Mouse (Mus musculus) urinary bladder, postnatal 4 days (tissue): ENCODE measurements around the gene Dlgap1.

Source experiments
- DNase-seq, 2 experiments: peaks; one replicate each; pipeline ENCODE4 v3.0.0; 2021 to 2022; ENCODE audit warnings: low spot score in 2 of 2

Dlgap1 gene

DNA sequence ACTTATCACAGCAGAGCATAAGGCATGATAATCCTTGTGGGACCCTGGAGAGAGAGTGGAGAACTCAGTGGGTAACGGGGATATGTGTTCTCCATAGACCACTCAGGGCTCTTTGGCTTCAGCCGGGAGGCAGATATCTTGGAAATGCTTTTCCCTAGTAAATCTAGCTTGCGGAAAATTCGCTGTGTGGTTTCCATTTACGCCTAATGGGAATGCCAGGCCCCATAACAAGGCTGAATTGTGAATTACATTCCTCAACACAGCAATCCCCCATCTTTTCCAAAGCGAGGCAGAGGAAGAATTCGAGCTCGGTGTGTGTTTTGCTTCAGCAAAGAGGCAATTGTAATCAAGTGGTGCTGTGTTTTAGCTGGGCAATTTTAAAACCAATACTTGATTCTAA, 372.4 kb downstream of the Dlgap1 start:
- no peak for DNase-seq

DNA sequence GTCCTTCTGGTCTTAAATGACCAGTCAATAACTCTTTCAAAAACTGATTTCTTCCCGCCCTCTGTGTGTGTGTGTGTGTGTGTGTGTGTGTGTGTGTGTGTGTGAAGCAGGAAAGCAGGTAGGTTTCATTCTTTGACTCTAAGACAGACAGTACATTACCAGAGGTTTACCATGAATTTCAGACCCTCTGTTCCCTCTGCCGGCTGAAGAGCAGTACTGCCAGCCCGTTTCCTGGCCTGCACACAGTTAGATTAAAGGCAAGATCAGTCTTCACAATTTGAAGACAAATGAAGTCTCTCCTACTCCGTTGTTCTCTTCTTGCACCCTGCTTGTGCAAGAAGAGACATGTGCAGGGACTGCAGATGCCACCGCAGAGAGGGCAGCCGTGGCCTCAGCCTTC, 373.0 kb downstream of the Dlgap1 start:
- no peak for DNase-seq

DNA sequence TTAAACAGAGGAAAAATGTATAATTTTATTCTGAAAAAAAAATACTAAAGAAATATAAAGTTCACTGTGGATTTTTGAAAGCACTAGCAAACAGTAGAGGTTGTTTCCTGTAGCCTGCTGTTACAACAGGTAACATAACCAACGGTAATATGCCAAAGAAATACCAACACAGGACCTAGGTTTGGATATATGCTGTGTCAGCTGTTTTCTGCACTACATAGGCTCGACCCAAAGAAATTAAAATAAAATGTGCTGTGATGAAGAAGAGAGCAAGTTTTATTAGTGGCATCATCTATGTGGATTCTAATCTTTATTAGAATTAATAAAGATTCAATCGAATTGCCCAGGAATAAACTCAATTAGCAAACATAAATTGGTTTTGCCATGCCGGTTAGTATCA, 378.5 kb downstream of the Dlgap1 start:
- DNase-seq, result no peak

DNA sequence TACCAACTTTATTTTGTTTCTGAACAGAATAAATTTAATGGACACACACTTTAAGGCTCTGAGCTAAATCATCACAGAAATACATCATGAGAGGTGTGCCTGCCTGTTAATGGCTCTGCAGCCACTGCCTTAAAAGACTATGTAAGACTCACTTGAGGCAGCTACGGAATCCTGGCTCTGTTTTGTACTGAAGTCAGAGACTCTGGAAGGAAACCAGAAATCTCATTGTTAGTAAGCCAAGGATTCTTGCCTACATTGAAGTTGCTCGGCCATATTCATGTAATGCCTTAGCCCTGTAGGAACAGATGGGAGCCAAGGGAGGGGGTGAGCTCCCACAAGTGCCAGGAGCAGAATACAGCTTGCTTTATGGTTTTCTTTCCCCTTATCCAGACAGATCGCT, 394.7 kb downstream of the Dlgap1 start:
- DNase-seq, result no peak

DNA sequence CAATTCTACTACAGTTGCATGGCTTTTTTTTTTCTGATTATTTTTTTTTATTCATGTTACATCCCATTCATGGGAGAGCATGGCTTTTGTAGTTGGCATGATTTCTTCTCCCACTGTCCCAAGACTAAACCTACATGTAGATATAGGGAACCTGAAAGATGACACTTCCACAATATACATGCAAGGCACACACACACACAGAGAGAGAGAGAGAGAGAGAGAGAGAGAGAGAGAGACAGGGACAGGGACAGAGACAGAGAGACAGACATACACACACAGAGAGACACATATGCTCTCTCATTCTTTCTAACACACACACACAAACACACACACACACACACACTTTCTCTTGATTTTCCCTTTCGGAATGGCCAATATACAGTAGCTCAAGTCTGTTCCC, 395.1 kb downstream of the Dlgap1 start:
- DNase-seq, result no peak

DNA sequence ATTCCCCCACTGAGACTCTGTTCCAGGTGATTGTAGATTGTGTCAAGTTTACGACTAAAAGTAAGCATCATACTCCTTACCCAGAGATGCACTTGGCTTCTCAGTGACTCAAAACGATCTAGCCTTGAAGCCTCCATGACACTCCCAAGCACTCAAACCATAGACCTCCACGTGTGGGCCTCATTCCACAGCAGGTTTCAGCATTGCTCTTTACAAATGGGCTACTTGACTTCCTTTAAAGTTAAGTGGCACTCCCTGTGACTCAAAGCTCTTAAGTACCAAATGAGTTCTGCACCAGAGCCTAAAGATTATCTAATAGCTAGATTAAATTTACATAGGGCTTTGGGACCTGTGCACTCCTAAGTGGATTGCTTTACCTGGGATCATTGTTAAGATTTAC, 400.3 kb downstream of the Dlgap1 start:
- DNase-seq, result no peak

DNA sequence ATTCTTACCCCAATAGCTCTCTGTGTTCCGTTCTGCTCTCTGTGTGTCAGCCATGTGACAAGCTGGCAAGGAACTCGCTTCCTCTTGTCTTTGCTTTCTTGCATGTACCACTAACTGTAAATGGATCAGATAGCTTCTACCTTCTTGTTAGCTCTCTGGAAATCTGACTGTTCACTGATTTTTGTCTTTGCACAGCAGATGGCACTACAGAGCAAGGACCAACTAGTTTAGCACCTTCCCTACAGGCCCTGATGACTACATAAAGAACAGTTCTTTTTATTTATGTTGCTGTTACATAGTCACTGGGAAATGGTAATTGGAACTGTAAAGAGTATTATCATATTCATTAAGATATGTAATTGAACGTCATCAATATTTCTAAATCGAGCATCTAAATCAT, 408.1 kb downstream of the Dlgap1 start:
- DNase-seq, result no peak

DNA sequence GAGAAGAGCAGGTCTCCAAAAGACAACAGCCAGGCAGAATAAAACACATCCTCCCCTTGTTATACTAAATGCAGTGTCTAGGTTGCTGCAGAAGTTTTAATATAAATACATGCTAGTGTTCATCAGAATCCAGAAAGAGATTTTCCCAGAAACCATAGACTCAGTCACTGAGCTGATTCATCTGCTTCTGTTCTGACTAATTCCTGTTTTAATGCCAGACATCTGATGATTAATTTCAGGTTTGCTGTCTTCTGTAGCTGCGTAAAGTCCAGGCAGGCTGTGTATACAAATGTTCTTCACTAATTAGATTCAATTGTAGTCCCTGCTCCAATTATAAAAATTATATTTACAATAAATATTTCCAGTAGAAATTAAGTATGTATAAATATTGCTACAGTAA, 419.6 kb downstream of the Dlgap1 start:
- no peak for DNase-seq

DNA sequence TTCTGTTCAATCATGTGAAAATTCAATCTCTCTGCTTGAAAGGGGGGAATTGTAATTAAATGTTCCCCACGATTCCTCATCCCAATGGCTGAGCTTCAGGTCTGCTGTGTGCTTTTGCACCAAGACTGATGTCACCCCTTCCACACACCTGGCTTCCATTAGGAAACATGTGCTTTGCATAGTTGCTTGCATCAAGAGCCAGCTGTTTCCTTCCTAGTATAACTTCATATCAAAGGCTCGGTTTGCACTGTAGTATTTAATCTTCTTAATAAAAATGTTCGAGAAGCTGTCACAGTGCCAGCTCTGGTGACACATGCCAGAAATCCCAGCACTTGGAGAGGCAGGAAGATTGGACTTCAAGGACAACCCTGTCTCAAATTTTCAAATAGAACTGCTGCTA, 428.3 kb downstream of the Dlgap1 start:
- DNase-seq, result peak in 1 of 2 experiments; percentile 21

DNA sequence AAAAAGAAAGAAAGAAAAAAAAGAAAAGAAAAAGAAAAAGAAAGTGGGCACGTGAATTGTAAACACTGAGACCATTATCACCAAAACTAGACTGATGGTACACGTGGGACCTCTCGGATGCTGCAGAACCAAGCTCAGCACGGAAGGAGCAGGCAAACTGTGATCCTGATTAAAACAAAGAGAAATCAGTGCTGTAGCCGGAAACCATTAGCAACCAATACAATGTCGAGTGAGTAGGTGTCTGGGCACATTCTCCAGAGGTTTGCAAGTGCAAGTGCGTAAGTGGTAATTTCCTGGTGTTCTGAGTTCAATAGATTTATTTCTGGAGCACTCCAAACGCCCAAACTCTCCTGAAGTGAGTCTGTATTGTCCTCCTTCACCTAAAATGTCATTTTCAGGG, 428.8 kb downstream of the Dlgap1 start:
- DNase-seq, result no peak

DNA sequence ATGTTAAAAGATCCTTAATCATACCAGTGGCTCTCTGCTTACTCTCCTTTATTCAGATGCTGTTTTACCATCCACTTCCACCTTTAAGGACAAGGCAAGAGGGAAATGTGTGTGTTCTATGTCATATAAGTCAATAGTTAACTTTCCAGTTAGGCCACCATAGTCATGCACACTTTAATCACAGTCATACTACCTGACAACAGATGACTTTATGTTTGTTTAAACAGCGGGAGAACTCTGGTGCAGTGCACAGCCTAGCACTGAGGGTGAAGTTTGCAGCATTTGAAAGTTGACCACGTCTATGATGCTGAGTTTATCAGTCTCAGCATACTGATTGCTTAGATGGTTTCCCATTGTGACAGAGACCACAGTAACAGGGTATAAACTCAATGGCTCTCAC, 433.0 kb downstream of the Dlgap1 start:
- DNase-seq, result no peak

DNA sequence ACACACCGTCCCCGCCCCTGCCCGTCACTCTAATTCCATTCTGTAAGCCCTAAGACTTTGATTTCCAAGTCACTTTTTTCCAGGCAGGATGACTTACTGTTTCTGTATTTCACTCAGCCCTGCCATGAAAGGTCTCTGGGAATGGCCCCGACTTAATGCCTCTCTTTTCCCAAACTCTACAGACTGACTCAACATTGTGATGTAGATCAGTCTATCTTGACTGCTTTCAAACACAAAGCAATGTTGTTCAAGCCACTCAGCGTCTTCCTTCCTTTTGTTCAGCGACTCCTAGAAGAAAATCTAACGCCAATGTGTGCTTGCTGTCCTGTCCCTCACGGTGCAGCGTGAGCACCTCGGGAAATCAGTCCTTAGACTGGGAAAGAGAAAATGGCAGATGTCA, 434.9 kb downstream of the Dlgap1 start:
- DNase-seq, result no peak

DNA sequence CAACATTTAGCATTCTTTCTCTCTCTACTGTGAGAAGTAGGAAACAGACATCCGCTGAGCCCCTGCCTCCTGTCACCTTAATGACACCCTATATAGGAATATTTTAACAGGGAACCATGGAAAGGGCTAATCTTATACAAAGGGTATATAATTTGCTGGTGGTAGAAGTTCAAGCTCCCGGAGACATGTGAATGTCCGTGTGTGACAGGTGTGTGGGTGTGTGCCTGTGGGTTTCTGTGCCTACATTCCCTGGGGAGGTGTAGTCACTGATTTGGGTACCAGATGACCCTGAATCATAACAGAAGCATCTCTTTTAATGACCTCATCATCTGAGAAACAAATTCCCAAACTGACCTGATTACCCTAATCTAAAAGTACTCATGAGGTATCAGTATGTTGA, 445.3 kb downstream of the Dlgap1 start:
- DNase-seq, result no peak

DNA sequence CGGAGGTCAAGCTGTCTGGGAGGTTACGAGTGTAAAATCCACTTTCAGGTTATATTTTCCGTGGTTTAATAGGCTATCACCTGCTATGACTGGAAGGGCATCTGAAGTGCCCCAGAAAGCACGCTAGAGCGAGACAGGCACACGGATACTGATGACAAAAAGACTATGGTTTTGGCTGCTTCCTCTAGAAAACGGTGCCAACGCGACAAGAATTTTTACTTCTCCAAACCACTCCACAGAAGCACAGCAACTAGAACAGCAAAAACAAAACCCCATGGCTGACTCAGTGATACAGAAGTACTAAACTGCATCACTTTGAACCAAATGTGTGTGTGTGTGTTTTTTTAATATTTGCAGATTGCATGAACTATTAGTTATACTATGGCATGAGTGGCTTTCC, 459.0 kb downstream of the Dlgap1 start:
- no peak for DNase-seq

DNA sequence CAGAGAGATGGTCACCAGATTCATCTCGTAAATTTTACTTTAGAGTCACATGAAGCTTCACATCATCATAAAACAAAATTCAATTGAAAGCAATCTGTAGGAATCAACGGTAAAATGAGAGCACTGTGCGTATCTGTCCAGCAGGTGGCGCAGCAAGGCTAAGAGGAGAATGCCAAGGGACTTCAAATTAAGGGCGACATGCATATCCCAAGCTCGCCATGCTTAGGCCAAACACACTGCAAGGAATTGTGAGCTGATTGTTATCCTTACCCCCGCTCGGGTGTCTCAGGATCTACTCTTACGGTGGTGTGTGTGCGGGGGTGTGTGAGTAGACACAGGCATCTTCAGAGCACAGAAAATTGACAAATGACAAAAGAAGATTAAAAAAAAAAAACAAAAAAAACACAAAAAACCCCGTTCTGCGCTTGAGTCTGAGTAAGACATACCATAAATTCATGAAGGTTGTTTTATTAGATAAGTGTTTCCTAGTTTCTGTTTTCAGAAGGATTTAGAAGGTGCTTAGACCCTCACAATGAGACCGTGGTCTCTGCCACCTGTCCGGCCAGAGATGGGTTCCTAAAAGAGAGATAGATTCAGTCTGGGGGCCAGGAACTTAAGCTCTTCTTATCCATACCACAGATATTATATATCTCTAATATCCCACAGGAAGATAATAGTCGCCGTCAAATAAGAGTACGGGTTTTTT, 461.0 kb downstream of the Dlgap1 start:
- DNase-seq, result peak; percentile 29 to 78

DNA sequence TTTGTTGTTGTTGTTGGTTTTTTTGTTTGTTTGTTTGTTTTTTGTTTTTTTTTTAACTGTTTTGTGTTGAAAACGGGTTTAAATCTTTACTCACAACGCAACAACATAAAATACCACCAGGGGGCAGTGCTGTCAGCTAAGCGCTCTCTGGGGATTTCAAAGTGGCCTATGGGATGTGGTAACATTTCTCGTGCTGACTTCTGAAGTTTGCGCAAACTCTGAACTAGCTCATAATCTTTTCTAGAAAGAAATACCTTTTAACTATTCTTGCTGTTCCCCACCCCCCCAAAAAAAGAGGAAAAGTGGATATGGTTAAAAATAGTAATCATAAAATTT, 461.5 kb downstream of the Dlgap1 start:
- DNase-seq, result no peak

DNA sequence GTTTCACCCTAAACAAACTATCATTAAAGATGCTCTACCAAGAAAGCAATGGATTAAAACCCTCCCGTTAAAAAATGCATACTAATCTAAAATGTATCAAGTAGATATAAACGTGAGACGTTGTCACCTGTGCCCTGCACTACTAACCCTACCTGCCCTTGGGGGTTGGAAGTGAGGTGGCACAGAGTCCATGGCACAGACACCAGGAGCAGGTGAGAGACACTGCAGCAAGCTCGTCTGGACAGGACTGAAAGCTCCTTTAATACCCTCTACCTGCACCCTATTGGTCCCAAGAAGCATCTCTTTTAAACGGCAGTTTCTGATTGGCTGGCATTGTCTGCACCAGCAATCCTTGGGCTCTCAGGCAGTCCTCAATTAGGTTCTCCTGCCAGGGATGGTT, 464.0 kb downstream of the Dlgap1 start:
- DNase-seq, result no peak

DNA sequence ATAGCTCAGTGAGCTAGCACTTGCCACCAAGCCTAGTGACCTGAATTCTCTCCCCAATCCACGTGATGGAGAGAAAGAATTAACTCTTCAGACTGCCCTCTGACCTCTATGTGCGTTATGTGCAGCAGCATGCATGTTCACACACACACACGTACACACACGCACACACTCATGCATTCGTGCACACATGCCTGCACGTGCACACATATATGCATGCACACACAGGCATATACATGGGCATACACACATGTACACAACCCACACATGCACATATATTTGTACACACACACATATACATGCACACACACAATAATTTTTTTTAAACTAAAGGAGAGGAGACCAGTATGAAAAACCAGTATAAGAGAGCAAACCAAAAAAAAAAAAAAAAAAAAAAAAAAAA, 465.7 kb downstream of the Dlgap1 start:
- DNase-seq, result no peak

DNA sequence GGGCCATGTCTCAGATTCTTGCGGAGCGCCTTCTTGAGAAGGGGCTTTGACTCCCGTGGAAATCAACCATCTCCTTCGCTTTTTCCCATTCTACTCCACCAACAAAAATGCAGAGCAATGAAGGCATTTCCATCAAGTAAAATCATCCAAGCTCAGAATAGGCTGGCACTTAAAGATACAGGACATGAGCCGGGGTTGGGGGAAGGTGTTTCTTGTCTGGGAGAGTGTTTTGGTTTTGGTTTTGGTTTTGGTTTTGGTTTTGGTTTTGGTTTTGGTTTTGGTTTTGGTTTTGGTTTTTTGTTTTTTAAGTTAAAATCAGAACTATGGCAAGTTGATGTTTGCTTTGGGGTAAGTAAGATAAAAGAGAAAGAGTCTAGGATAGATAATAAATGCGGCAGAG, 466.7 kb downstream of the Dlgap1 start:
- DNase-seq, result no peak

DNA sequence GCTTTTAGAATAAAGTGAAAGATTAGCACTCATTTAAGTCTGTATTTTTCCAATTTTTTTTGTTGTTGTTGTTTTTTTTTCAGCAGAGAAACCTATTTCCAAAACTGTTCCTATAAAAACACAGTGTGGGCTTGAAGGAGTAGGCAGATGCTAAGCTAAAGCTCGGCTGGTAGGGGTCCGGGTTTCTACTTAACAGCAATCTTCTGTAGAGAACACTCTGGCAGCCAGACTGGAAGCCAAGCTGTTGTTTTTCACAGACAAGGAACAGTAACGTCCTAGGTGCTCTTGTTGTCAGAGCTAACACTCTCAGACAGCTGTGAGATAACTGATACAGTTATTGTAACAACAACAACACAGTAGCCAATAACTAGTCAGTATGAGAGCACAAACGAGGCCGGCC, 468.4 kb downstream of the Dlgap1 start:
- DNase-seq, result no peak

DNA sequence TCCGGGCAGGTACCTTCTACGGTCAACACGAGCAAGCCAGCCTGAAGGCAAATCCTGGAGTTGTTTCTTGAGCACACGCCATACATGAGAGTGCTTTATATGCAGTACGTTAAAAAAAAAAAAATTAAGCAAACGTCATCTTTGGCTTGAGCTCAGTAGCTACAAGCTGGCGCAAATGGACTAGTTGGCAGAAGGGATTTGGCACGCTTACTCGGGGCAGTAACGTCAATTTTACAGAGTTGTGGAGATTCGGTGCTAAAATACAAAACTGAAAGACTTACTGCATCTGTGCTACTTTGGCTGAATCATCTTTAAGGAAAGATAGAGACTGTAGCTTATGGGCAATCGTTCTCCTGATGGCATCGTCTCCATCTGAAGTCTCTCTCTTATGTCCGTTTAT, 474.1 kb downstream of the Dlgap1 start:
- DNase-seq, result no peak

DNA sequence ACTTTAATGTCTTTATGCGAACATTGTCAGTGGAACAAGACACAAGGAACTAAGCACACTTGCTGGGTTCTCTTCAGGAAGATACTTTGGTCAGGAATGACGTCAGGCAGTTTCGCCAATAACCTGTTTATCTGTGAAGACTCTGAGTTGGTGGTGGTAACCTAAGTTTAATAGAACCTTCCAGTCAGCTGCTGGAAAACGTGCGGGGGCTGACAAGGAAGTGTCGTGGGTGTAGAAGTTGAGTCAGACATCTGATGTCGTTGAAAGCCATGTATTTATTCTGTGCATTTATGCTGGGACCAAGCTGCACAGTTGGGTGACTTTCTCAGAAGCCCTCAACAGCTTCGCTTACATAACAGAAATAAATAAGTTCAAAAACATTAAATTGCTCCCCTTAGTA, 477.6 kb downstream of the Dlgap1 start:
- DNase-seq, result no peak

DNA sequence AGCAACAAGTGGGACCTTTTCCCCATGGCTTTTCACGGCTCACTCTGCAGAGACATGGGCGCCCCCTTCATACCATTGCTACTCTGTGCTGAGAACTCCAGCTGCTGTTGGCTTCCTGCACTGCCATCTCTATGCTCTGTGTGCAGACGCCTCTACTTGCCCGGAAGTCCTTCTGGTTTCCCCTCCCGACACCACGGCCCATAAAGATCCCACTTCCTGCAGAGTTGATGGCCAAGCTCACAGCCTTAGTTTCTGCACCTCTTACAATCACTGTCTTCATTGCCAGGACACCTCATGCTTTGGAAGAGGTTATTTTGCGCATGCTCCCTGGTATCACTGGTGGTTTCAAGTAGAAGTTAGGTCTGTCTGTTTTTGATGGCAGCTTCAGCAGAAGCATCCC, 486.2 kb downstream of the Dlgap1 start:
- DNase-seq, result no peak

DNA sequence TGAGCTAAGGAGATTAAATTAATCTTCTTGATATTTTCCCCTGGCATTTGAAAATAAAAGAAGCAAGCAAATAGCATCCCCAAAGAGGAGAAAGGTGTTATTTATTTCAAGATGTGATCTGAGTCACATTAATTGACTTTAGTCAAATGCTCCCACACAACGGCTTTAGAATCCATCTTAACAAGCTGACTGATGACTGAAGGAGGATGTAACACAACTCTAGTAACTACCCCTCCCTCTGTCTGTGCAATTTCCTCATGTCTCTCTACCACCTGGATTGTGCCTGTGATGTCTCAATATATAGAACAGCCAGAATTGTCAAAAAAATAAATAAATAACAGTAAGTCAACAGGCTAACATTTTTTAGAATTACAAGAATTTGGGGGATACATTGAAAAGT, 488.2 kb downstream of the Dlgap1 start:
- no peak for DNase-seq

DNA sequence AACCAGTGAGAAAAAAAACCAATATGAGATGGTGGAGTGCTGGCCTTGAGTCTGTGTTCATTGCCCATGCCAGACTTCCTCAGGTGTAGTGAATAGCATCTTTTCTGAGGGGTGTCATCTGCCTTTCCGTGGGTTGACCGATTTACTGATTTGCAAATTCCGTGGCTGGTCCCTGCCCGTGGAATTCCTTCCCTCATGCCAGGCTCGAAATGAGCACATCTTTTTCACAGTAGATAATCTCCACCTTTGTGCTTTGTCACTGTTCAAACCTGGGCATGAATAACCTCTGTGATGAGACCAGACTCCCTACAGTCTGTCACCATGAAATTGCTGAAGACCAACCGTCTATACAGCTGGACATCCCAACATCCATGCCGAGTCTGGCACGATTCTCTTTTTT, 493.4 kb downstream of the Dlgap1 start:
- no peak for DNase-seq
